Mouse (Mus musculus): ENCODE data around the gene Psmb4.
A peak's percentile ranks its signal among the peaks of the same experiment; 100 is the strongest.
"Not testable (repeated sequence)": the region's sequence is repeated elsewhere in the genome, so short reads cannot be mapped to it uniquely, and the experiment has no call there.

Gene Psmb4

DNA sequence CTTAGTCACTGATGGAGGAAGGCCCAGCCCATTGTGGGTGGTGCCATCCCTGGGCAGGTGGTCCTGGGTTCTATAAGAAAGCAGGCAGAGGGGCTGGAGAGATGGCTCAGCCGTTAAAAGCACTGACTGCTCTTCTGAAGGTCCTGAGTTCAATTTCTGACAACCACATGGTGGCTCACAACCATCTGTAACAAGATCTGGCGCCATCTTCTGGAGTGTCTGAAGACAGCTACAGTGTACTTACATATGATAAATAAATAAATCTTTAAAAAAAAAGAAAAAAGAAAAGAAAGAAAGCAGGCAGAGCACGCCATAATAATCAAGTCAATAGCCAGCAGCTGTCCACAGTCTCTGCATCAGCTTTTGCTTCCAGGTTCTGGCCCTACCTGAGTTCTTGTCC lies 18.0 kb upstream of the Psmb4 start:
- DNase-seq (ENCODE audit: low spot score): not testable (repeated sequence)

- DNase-seq (ENCODE audit: low spot score): peak; percentile 80
Measured at GRCm38 (mm10) chr3:94902747-94903146, 16.0 kb upstream of the Psmb4 start.

DNA sequence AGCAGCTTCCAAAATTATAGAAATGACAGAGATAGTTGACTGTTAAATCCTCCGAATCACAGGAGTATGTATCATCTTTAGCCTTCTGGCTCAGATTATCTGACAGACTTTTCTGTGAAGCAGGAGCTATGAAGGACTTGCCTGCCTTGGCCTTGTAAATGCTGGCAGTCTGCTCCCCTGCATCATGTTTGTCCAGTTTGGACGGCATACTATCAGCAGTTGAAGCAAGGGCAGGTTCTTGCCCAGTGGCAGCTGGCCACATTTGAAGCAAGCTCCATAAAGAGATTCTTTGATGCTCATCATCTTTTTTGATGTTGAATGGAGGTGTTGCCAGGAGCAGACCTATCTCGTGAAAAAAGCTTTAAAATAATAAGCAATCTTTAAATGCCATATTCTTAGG lies 7.3 kb upstream of the Psmb4 start:
- no peak for DNase-seq (ENCODE audit: low spot score)

DNA sequence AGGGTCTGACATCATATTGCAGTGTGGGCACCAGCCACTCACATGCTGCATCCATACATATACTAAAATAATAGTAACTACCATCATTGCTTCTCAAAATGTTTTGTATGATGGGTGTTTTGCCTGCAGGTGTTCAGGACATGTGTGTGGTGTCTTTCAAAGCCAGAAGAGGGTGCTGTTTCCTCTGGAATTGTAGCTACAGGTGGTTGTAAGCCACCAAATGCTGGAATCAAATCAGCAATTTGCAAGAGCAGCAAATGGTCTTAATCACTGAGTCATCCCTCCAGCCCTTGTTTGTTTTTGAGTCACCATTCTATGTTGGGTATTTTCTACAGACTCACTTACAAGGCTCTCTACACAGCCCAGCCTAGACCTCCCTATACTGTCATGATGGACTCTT lies 1.8 kb upstream of the Psmb4 start:
- peak; percentile 77 for DNase-seq (ENCODE audit: low spot score)

GRCm38 (mm10) chr3:94882579-94882978 lies 4.2 kb downstream of the Psmb4 start:
- no peak for DNase-seq (ENCODE audit: low spot score)

DNA sequence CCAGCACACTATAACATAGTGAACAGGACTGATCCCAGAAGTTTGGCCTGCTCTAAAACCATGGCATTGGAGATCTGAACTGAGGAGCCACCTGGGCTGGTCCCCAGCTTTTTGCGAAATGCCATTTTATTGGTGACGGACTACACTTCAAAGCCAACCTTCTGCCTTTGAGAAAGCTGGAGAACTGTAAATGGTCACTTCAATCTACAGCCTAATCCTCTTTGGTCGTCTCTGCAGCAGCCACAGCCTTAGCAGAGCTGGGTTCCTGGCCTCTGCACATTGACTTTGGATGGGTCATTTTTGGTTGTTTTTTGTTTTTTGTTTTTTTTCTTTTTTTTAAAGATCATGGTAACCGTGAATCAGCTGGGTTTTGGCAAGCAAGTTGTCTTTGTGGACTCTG lies 4.9 kb downstream of the Psmb4 start:
- no peak for DNase-seq (ENCODE audit: low spot score)

GRCm38 (mm10) chr3:94878618-94879017 lies 8.1 kb downstream of the Psmb4 start:
- no peak for DNase-seq (ENCODE audit: low spot score)

GRCm38 (mm10) chr3:94869011-94869410 lies 17.8 kb downstream of the Psmb4 start:
- no peak for DNase-seq (ENCODE audit: low spot score)

- DNase-seq (ENCODE audit: low spot score): no peak
Measured at GRCm38 (mm10) chr3:94859471-94859870, 27.3 kb downstream of the Psmb4 start.

DNA sequence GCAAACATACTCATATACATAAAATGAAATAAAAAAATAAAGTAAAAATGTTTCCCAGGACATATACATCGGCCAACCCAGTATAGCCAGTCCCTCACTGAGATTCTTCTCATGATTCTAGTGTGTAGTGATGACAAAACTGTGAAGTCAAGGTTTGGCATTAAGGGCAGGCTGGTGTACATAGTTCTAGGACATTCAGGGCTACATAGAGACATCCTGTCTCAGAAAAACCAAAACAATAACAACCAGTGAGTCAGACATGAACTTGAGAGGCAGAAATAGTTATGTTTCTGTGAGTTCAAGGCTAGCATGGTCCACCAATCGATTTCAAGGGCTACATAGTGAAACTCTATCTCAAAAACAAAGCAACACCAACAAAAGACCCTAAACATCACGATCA lies 34.5 kb downstream of the Psmb4 start:
- DNase-seq (ENCODE audit: low spot score): no peak

DNA sequence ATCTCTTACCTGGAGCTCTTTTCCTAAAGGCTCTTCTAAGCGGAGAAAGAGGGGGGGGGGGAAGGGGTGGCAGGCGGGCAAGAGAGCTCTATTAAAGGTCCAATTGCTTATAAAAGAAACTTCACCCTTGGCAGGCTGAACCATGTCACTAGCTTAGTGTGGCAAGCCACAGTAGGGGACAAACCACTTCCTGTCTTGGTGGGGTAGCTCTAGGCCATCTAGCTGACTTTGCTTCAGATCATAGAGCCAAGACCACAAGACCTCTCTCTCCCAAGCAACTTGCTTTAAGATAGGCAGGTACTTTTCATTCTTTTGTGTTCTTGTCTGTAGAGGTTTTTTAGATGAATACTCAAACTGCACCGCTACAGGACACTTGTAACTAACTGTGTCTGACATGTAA lies 35.0 kb downstream of the Psmb4 start:
- no peak for DNase-seq (ENCODE audit: low spot score)

DNA sequence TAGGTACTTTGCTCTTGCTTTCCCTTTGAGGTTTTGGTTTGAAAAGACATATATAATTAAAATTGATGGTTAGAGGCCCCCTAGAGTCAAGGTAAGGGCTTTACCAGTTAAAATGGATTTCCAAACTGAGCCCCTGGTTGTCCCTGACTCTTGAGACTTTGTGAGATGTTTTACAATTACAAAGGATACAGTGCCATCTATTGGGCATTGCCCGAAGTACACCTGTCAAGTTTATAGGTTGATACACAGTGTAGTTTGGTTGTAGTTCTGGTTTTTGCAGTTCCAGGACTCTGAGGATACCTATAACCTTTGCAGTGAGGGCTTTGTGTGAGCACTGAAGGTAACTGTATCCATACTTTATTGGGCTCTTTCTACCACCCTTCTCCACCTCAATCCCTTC lies 37.4 kb downstream of the Psmb4 start:
- DNase-seq (ENCODE audit: low spot score): peak; percentile 73

DNA sequence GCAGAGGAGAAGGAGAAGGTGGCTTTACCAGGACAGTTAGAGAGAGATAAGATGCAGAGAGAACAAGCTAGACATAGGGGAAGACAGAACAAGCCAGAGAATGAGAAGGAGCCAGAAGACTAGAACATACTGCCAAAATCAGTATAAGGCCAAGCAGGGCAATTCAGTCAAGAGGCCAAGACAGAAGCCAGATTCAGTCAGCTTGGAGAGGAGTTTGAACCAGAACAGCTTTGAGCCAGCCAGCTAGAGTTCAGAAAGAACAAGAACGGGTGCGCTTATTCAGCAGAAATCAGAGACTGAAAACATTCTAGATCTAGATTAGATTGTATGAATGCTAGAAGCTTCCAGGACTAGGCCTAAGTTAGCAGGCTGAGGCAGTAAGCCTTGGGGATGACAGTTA lies 39.4 kb downstream of the Psmb4 start:
- no peak for DNase-seq (ENCODE audit: low spot score)

DNA sequence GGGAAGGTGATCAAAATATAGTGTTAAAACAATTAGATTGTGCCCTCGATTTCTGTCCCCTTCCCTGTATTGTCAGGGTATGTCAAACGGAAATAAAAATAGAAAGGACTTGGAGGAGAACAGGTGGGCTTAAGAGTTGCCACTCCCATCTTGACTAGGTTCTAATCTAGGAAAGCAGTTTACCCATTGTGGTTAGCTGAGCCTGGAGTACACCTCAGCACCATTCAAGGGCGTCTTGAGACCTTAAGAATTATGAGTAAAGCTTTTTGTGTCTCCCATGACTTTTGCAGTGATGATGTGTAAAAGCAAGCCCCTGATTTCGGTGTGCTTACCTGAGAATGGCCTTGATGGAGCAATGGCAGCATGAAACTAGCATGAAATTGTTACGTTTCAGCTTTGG lies 47.7 kb downstream of the Psmb4 start:
- no peak for DNase-seq (ENCODE audit: low spot score)

GRCm38 (mm10) chr3:94838631-94839030 lies 48.1 kb downstream of the Psmb4 start:
- DNase-seq (ENCODE audit: low spot score): no peak

DNA sequence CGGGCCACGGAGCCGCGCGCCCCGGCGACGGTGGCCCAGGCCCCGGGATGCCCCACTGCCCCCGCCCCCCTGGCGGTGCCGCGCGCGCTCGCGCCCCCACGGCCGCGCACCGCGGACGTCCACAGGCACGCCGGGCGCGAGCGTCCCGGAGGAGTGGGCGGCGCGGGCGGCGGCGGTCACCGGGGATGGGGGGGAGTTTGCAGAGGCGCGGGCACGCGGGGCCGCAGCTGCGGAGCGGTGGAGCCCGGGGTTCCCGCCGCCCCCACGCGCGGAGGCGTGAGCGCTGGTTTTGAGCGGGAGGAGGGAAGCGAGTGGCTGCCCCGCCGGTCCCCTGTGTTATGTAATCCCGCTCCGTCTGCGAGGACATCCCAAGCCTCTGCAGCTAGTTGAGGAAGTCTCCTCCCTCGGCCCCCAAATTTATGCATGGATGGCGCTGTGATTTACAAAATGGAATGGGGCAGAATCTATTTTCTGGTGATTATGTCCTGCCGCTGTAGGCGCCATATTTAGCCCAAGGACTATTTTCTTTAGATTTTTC lies 48.7 kb downstream of the Psmb4 start:
- DNase-seq (ENCODE audit: low spot score): peak; percentile 92

DNA sequence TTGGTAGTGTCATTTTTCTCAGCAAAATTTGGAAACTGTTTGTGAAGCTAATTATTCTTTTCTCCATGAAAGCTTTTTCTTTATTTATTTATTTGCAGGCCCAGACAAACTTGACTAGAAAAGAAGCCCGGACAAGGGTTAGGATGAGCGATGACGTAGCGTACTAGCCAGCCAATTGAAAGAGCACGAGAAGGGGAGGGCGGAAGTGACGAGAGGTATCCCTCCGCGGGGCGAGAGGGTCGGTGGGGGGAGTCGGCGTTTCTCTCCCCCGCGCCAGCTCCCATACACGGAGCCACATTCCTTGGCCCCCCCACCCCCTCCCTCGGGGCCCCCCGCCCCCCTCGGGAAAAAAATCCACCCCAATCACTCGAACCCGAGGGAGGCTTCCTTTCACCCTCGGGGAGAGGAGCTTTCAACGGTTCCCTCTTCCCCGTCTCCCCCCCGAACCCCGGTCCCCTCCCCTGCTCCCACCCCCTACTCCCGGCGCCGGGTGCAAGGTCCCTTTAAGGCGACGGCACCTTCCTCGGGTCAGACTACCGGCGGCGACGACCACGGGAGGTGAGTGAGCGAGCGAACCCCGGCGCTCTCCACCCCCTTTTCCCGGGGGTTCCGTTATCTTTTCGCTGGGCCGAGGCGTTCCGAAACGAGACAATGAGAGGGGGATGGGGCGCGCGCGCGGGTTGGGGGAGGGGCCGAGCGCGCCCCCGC lies 49.4 kb downstream of the Psmb4 start, which contains the start of gene Pogz:
TSS of gene Pogz (plus strand) at position 385 of the 708 bp plus-strand sequence.
- peak; percentile 97 for DNase-seq (ENCODE audit: low spot score)

DNA sequence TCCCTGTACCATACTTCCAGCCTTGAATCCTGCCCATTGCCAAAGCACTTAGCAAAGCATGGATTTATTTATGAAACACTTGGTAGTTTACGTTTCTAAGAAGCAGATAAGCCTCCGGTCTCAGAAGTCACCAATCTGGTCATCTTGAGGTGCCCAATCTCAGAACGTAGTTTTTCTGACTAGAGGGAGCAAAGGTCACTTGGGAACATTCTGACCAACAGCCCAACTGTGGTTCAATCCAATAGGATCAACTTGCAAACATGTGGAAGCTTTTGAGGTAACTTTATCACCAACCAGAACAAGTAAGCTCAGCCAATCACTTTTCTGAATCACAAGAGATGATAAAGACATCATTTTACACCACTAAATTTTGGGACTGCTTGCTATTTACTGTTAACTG lies 51.4 kb downstream of the Psmb4 start:
- no peak for DNase-seq (ENCODE audit: low spot score)
